Mouse (Mus musculus) gastrocnemius, postnatal 25 days (tissue): Measurements from ENCODE around the gene Arhgef40. TPM values are rescaled to one million over a fixed set of nuclear protein-coding genes. Genes with fewer than 3 reads are reported as not detected.

Experiments
- total RNA-seq, 2 experiments: library from RNA; stranded (reverse); gene quantifications; 1 replicate in 1 of 2; 2 replicates in 1 of 2; pipeline ENCODE4 v1.2.3; 2021

Gene Arhgef40
- total RNA-seq, 2 experiments from 2014 or later = 17.2 to 17.6 TPM

Other genes with a start within 250 kb of the Arhgef40 start
- gene Ang4, start 211.1 kb upstream of the Arhgef40 start, total RNA-seq = not detected
- not detected for gene AY358078, start 184.7 kb upstream of the Arhgef40 start, total RNA-seq
- gene Ear6, start 131.0 kb upstream of the Arhgef40 start, total RNA-seq = not detected
- gene Mettl17, start 99.9 kb upstream of the Arhgef40 start, total RNA-seq = 10 to 100 TPM in 1 of 2 experiments, 1 to 10 TPM in 1; 9.3 to 15.8 TPM
- under 1 TPM; 0.46 to 0.54 TPM for gene Slc39a2, start 91.8 kb upstream of the Arhgef40 start, total RNA-seq
- gene Ndrg2, start 70.6 kb upstream of the Arhgef40 start, total RNA-seq = 1,000 to 10,000 TPM; 1,373 to 1,538 TPM
- 1 to 10 TPM in 1 of 2 experiments, under 1 TPM in 1; 0.62 to 1.1 TPM for gene Tppp2, start 66.3 kb upstream of the Arhgef40 start, total RNA-seq
- gene Rnase13, start 61.9 kb upstream of the Arhgef40 start, total RNA-seq = not detected
- gene Tmem253, start 30.9 kb downstream of the Arhgef40 start, total RNA-seq = 1 to 10 TPM; 1.5 to 2.1 TPM
- 10 to 100 TPM; 10.8 to 11.7 TPM for gene Zfp219, start 36.0 kb downstream of the Arhgef40 start, total RNA-seq
- gene Olfr221, start 57.7 kb downstream of the Arhgef40 start, total RNA-seq = not detected
- gene Hnrnpc, start 119.3 kb downstream of the Arhgef40 start, total RNA-seq = 10 to 100 TPM; 71.5 to 72.2 TPM
- gene Rpgrip1, start 126.0 kb downstream of the Arhgef40 start, total RNA-seq = not detected
- gene Supt16, start 212.7 kb downstream of the Arhgef40 start, total RNA-seq = 10 to 100 TPM; 11.7 to 11.9 TPM